Comparison of ENCODE assay signal across 15 mouse cellular contexts in the genomic region with DNA sequence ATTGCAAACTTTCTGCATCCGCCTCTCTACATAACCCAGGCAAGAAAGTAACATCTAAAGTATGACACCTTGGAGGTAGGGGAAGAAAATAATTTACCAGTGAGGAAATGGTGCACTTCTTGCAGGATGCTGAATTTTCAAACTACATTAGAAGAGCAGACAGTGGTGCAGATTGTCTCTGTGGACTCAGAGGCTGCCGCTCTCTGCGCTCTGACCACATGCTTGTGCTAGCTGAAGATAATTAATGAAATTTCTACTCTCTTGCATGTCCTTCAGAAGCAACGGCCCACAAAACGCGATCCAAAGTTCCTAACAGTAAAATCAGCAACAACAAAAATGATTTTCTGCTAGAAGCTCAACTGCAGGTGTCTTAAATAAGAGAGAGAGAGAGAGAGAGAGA. TPM values are rescaled to one million over a fixed set of nuclear protein-coding genes. Genes with fewer than 3 reads are reported as not detected.
DNase-seq lines count a peak whose midpoint lies in the region; ATAC-seq and TF ChIP-seq lines count a peak whose summit lies in the region.
"Had no signal": no experiment of that assay in that cellular context is flagged by ENCODE, and none has a peak within 500 bp of the region (broad histone marks: within the 10 kb centered on the region; RNA-seq: fewer than 3 reads in every experiment).

No protein-coding gene starts in this region.

- ATAC-seq in heart, embryonic 12.5 days (ENCODE audit: insufficient number of reproducible peaks, low FRiP score): no peak
- no peak for ATAC-seq in neural tube, embryonic 12.5 days (ENCODE audit: low FRiP score, low read depth)
- ATAC-seq in hindbrain, postnatal 0 days: no peak
- ATAC-seq: CD4-positive, CD25-positive, alpha-beta regulatory T cell, adult 4 months had no signal

- H3K27me3 ChIP-seq in heart, embryonic 12.5 days (replicated peaks): no peaks in the 10 kb centered on the region
- H3K27me3 ChIP-seq in neural tube, embryonic 12.5 days (replicated peaks): no peaks in the 10 kb centered on the region
- no peaks in the 10 kb centered on the region for H3K27me3 ChIP-seq in hindbrain, postnatal 0 days (ENCODE audit: insufficient read depth, low read length)

- 0 out of 2 replicates have a peak overlapping the region, but pooled peaks have one; percentile 1 for H3K4me2 ChIP-seq in heart, embryonic 12.5 days
- peak overlapping the region; percentile 34 for H3K4me2 ChIP-seq in neural tube, embryonic 12.5 days (replicated peaks)
- peak overlapping the region; percentile 18; the same call in 1 of the 2 replicates for H3K4me2 ChIP-seq in hindbrain, postnatal 0 days (ENCODE audit: low read depth, low read length)

- DNase-seq in heart, postnatal 4 days: no peak
- DNase-seq in neural tube, embryonic 10.5 days (ENCODE audit: extremely low spot score, low spot score): no peak
- no peak for DNase-seq in hindbrain, postnatal 0 days (ENCODE audit: low spot score)
- DNase-seq in liver: no peak
- no peak for DNase-seq in thymus, postnatal 14 days
- DNase-seq: cerebellum, adult 8-10 months; layer of hippocampus, adult 9-11 months; lung, adult 2 months; spleen, adult 18-20 months; thymus, adult 18-20 months had no signal

- no peak overlapping the region for H3K27ac ChIP-seq in heart, embryonic 12.5 days (ENCODE audit: poor library complexity, severe bottlenecking)
- no peak overlapping the region for H3K27ac ChIP-seq in neural tube, embryonic 12.5 days
- H3K27ac ChIP-seq in hindbrain, postnatal 0 days: no peak overlapping the region

- H3K9ac ChIP-seq in heart, embryonic 12.5 days: no peak overlapping the region
- no peak overlapping the region for H3K9ac ChIP-seq in neural tube, embryonic 12.5 days
- H3K9ac ChIP-seq in hindbrain, postnatal 0 days (replicated peaks; ENCODE audit: low read length): no peak overlapping the region

- H3K36me3 ChIP-seq in heart, embryonic 12.5 days: no peaks in the 10 kb centered on the region
- H3K36me3 ChIP-seq in neural tube, embryonic 12.5 days: no peaks in the 10 kb centered on the region
- H3K36me3 ChIP-seq in hindbrain, postnatal 0 days (ENCODE audit: insufficient read depth, low read length): no peaks in the 10 kb centered on the region

- no peaks in the 10 kb centered on the region for H3K9me3 ChIP-seq in heart, embryonic 12.5 days (replicated peaks)
- H3K9me3 ChIP-seq in neural tube, embryonic 12.5 days: no peaks in the 10 kb centered on the region
- H3K9me3 ChIP-seq in hindbrain, postnatal 0 days (ENCODE audit: low read length): no peaks in the 10 kb centered on the region

- H3K4me3 ChIP-seq in heart, embryonic 12.5 days: no peak overlapping the region
- no peak overlapping the region for H3K4me3 ChIP-seq in neural tube, embryonic 12.5 days
- H3K4me3 ChIP-seq in hindbrain, postnatal 0 days (ENCODE audit: low read length): no peak overlapping the region

- H3K4me1 ChIP-seq in heart, embryonic 12.5 days (replicated peaks): peaks cover 9% of the 10 kb centered on the region; the same call in 1 of the 2 replicates
- H3K4me1 ChIP-seq in neural tube, embryonic 12.5 days: peaks cover 22% of the 10 kb centered on the region
- no peaks in the 10 kb centered on the region for H3K4me1 ChIP-seq in hindbrain, postnatal 0 days (ENCODE audit: insufficient read depth, low read length)

- 71% methylated on average over 6 of the region's 6 CpGs for WGBS in heart, embryonic 12.5 days
- 57% methylated on average over 6 of the region's 6 CpGs for WGBS in neural tube, embryonic 12.5 days
- 64% methylated on average over 6 of the region's 6 CpGs for WGBS in hindbrain, postnatal 0 days

- no peak for TF ChIP-seq CTCF in hindbrain, postnatal 0 days (IDR thresholded peaks at IDR 0.05; ENCODE audit: low read depth)

RNA-seq across cellular contexts. Expression of a gene that starts 4.8 kb away (rescaled TPM):
- 13.4 and 13.6 TPM in 2 replicates for polyA plus RNA-seq in heart, embryonic 12.5 days (2016; fragmentation: Nextera tagmentation; extraction: Ambion mirVana)
- total RNA-seq in heart, postnatal 4 days (2021): 10 to 100 TPM in 1 of 2 experiments, 1 to 10 TPM in 1; 8.5 to 10.7 TPM
- 15.2 and 16.2 TPM in 2 replicates for polyA plus RNA-seq in neural tube, embryonic 12.5 days (2016; fragmentation: Nextera tagmentation; extraction: Ambion mirVana)
- total RNA-seq in hindbrain, postnatal 0 days (2014; rRNA removed): 5.5 and 7.1 TPM in 2 replicates
- polyA plus RNA-seq in hindbrain, postnatal 0 days (2015; fragmentation: Nextera tagmentation; extraction: Ambion mirVana): 8.0 and 11.0 TPM in 2 replicates
- total RNA-seq: hematopoietic stem cell, adult 5-6 weeks; megakaryocyte-erythroid progenitor cell, adult 5-6 weeks had no signal
